Mouse (Mus musculus): ENCODE results near the gene Usp48. TPM values are rescaled to one million over a fixed set of nuclear protein-coding genes. Genes with fewer than 3 reads are reported as not detected.
"Not testable (repeated sequence)": the region's sequence is repeated elsewhere in the genome, so short reads cannot be mapped to it uniquely, and the experiment has no call there.

Gene Usp48
- polyA plus RNA-seq, 1 experiment from 2014 or later: 76.8 TPM

DNA sequence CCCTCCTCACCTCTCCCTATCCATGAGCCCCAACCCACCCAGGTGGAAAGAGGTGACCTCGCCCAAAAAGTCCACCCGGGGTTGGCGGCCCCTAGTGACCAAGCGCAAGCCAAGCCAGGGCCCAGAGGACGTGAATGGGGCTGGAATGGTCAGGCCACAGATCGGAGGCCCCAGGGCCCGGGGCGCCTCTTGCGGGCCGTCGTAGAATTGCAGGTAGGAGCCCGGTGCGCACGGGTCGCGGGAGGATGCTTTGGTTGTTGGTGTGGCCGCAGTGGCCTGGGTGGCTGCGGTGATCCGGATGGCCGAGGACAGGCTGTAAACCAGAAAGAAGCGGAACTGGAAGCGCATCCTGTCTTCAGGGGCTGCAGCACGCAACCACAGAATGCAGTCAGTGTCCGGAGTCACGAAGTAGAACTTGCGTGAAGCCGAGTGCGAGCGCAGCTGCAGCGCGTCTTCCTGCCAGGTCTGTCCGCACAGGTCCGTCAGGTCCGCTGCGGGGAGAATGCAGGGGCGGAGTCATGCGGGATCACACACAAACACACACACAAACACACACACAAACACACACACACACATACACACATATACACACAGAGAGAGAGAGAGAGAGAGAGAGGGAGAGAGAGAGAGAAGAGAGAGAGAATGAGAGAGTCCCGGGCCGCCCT, 15.2 kb upstream of the Usp48 start:
- Histone ChIP-seq H3K4me3 (replicated peaks; ENCODE audit: low read depth, low read length) (peak overlapping the region; percentile 27), H3K9ac (replicated peaks; ENCODE audit: low read length) (0 out of 2 replicates have a peak overlapping the region, but pooled peaks have one; percentile 23), H3K9me3 (ENCODE audit: control insufficient read depth, low read length) (no peaks in the 10 kb centered on the region), H3K36me3 (ENCODE audit: control insufficient read depth, insufficient read depth, low read length) (no peaks in the 10 kb centered on the region), H3K4me1 (ENCODE audit: control insufficient read depth, insufficient read depth, low read length) (peaks cover 6% of the 10 kb centered on the region; the same call in 1 of the 2 replicates), H3K27me3 (ENCODE audit: control insufficient read depth, insufficient read depth, low read length) (0 out of 2 replicates have a peak, but pooled peaks cover 6% of the 10 kb centered on the region), H3K4me2 (ENCODE audit: low read length) (peak overlapping the region; percentile 59), H3K27ac (replicated peaks; ENCODE audit: low read depth, low read length) (no peak overlapping the region)
- 4% methylated on average over 39 of the region's 39 CpGs for WGBS
- DNase-seq: peak; percentile 68
- no peak for ATAC-seq (ENCODE audit: low FRiP score, low TSS enrichment)

DNA sequence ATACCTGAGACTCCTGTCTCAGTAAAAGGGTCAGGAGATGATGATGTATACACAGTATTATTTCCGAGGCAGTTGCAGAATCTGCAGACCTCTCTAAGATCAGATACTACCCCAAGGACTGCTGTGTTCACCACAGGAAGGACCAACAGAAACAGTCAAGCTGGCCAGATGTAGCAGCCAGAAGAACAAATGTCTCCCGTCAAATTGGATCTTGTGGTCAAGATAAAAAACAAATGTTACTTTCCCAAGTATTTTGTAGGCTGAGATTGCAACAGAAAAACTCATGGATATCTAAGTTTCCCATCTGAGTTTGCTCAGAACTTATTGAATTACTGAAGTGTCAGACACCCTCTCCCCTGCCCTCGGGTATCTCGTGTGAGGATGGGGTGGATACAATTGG, 13.8 kb upstream of the Usp48 start:
- Histone ChIP-seq H3K4me2 (ENCODE audit: low read length) (no peak overlapping the region), H3K4me1 (ENCODE audit: control insufficient read depth, insufficient read depth, low read length) (peaks cover 6% of the 10 kb centered on the region; the same call in 1 of the 2 replicates), H3K36me3 (ENCODE audit: control insufficient read depth, insufficient read depth, low read length) (no peaks in the 10 kb centered on the region), H3K4me3 (replicated peaks; ENCODE audit: low read depth, low read length) (no peak overlapping the region), H3K27me3 (ENCODE audit: control insufficient read depth, insufficient read depth, low read length) (0 out of 2 replicates have a peak, but pooled peaks cover 6% of the 10 kb centered on the region), H3K27ac (replicated peaks; ENCODE audit: low read depth, low read length) (no peak overlapping the region), H3K9me3 (ENCODE audit: control insufficient read depth, low read length) (no peaks in the 10 kb centered on the region), H3K9ac (replicated peaks; ENCODE audit: low read length) (no peak overlapping the region)
- WGBS: 59% methylated on average over 4 of the region's 4 CpGs
- DNase-seq (no peak), ATAC-seq (ENCODE audit: low FRiP score, low TSS enrichment) (no peak)

DNA sequence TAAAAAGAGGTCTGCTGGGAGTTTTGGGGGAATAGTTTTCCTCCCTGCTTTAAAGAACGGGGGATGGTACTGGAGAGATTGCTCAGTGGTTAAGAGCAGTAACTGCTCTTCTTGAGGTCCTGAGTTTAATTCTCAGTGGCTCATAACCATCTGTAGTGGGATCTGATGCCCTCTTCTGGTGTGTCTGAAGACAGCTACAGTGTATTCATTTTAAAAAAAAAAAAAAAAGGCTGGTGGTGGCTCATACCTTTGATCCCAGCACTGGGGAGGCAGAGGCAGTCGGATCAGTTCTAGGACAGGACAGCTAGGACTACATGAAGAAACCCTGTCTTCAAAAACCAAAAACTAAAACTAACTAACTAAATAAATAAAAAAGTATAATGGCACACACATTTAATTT, 13.3 kb upstream of the Usp48 start:
- Histone ChIP-seq H3K4me3 (replicated peaks; ENCODE audit: low read depth, low read length) (no peak overlapping the region), H3K4me2 (ENCODE audit: low read length) (no peak overlapping the region), H3K27me3 (ENCODE audit: control insufficient read depth, insufficient read depth, low read length) (0 out of 2 replicates have a peak, but pooled peaks cover 6% of the 10 kb centered on the region), H3K27ac (replicated peaks; ENCODE audit: low read depth, low read length) (no peak overlapping the region), H3K36me3 (ENCODE audit: control insufficient read depth, insufficient read depth, low read length) (no peaks in the 10 kb centered on the region), H3K4me1 (ENCODE audit: control insufficient read depth, insufficient read depth, low read length) (peaks cover 6% of the 10 kb centered on the region; the same call in 1 of the 2 replicates), H3K9ac (replicated peaks; ENCODE audit: low read length) (no peak overlapping the region), H3K9me3 (ENCODE audit: control insufficient read depth, low read length) (no peaks in the 10 kb centered on the region)
- DNase-seq: no peak
- no peak for ATAC-seq (ENCODE audit: low FRiP score, low TSS enrichment)
- WGBS: 69% methylated on average over 2 of the region's 2 CpGs

DNA sequence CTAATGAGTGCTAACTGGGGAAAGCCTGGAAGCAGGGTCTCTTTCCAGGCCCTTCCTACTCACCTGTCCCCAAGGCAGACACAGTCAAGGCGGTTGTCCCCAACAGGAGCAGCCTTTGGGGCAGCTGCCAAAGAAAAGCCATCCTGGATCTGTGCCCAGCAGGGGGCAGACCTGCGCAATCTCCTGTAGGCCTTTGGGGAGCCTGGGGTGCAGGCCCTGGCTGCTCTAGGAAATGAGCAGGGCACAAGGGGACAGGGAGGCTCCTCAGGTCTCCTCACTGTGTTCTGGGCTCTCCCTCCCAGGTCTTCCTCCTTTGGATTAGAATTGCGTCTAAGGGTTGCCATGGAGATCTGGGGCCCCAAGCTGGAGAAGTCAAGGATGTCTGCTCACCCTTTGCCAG, 11.7 kb upstream of the Usp48 start:
- no peaks in the 10 kb centered on the region for H3K9me3 ChIP-seq (ENCODE audit: control insufficient read depth, low read length)
- H3K4me1 ChIP-seq (ENCODE audit: control insufficient read depth, insufficient read depth, low read length): peaks cover 6% of the 10 kb centered on the region; the same call in 1 of the 2 replicates
- no peak overlapping the region for H3K4me2 ChIP-seq (ENCODE audit: low read length)
- H3K4me3 ChIP-seq (replicated peaks; ENCODE audit: low read depth, low read length): no peak overlapping the region
- H3K36me3 ChIP-seq (ENCODE audit: control insufficient read depth, insufficient read depth, low read length): no peaks in the 10 kb centered on the region
- DNase-seq (no peak), ATAC-seq (ENCODE audit: low FRiP score, low TSS enrichment) (no peak)
- H3K9ac ChIP-seq (replicated peaks; ENCODE audit: low read length): no peak overlapping the region
- WGBS: 33% methylated on average over 3 of the region's 3 CpGs
- H3K27me3 ChIP-seq (ENCODE audit: control insufficient read depth, insufficient read depth, low read length): 0 out of 2 replicates have a peak, but pooled peaks cover 6% of the 10 kb centered on the region
- H3K27ac ChIP-seq (replicated peaks; ENCODE audit: low read depth, low read length): no peak overlapping the region

DNA sequence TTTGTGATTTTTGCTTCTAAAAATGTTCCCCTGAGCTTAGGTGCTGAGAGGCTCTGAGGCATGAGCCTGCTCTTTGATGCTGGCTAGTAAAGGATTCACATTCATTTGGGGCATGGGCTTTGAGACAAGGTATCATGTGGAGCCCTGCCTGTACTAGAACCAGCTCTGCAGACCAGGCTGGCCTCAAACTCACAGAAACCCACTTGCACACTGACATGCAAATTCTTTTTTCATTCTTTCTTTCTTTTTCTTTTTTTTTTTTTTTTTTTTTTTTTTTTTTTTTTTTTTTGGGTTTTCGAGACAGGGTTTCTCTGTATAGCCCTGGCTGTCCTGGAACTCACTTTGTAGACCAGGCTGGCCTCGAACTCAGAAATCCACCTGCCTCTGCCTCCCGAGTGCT, 4.5 kb upstream of the Usp48 start:
- not testable (repeated sequence) for DNase-seq; H3K9me3 ChIP-seq (ENCODE audit: control insufficient read depth, low read length); H3K4me2 ChIP-seq (ENCODE audit: low read length); H3K27me3 ChIP-seq (ENCODE audit: control insufficient read depth, insufficient read depth, low read length); H3K4me1 ChIP-seq (ENCODE audit: control insufficient read depth, insufficient read depth, low read length); H3K27ac ChIP-seq (replicated peaks; ENCODE audit: low read depth, low read length); H3K4me3 ChIP-seq (replicated peaks; ENCODE audit: low read depth, low read length); ATAC-seq (ENCODE audit: low FRiP score, low TSS enrichment); H3K36me3 ChIP-seq (ENCODE audit: control insufficient read depth, insufficient read depth, low read length); H3K9ac ChIP-seq (replicated peaks; ENCODE audit: low read length)
- 90% methylated on average over 2 of the region's 3 CpGs for WGBS

DNA sequence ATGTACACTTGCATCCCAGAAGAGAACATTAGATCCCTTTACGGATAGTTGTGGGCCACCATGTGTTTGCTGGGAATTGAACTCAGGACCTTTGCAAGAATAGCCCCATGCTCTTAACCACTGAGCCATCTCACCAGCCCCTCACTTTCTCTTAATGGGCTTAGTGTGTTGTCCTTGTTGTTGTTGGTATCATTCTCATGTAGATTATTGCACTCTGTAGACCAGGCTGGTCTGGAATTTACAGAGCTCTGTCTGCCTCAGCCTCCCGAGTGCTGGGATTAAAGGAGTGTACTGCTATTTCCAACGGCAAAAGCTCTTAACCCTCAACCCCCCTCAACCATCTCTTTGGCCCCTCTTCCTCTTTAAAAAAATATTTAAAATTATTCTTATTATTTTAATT, 4.0 kb upstream of the Usp48 start:
- ATAC-seq (ENCODE audit: low FRiP score, low TSS enrichment) (no peak), DNase-seq (no peak)
- H3K27ac ChIP-seq (replicated peaks; ENCODE audit: low read depth, low read length): no peak overlapping the region
- H3K4me1 ChIP-seq (ENCODE audit: control insufficient read depth, insufficient read depth, low read length): no peaks in the 10 kb centered on the region; the same call in 1 of the 2 replicates
- H3K36me3 ChIP-seq (ENCODE audit: control insufficient read depth, insufficient read depth, low read length): no peaks in the 10 kb centered on the region
- no peak overlapping the region for H3K9ac ChIP-seq (replicated peaks; ENCODE audit: low read length)
- H3K4me2 ChIP-seq (ENCODE audit: low read length): no peak overlapping the region
- WGBS: 84% methylated on average over 3 of the region's 3 CpGs
- no peaks in the 10 kb centered on the region for H3K27me3 ChIP-seq (ENCODE audit: control insufficient read depth, insufficient read depth, low read length)
- no peaks in the 10 kb centered on the region for H3K9me3 ChIP-seq (ENCODE audit: control insufficient read depth, low read length)
- H3K4me3 ChIP-seq (replicated peaks; ENCODE audit: low read depth, low read length): no peak overlapping the region

DNA sequence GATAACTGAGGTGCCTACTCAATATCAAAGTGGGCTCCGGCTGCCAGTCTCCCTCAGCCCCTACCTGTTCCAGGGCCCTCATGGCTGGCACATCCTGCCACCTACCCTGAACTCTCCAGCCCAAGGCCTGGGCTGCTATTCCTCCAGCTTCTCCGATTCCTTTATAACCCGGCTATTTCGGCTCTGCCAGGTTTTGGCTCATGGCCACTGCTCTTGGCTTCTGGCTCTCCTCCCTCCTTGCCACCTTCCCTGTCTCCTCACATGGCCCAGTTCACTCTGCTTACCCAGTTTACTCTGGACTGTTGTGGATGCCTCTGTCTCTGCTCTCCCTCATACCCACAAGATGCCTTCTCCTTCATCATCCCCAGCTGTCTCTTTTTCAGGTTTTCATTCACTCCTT, 2.6 kb upstream of the Usp48 start:
- H3K27ac ChIP-seq (replicated peaks; ENCODE audit: low read depth, low read length): no peak overlapping the region
- no peak overlapping the region for H3K9ac ChIP-seq (replicated peaks; ENCODE audit: low read length)
- 97% methylated on average over 4 of the region's 4 CpGs for WGBS
- H3K4me1 ChIP-seq (ENCODE audit: control insufficient read depth, insufficient read depth, low read length): peaks cover 13% of the 10 kb centered on the region
- H3K9me3 ChIP-seq (ENCODE audit: control insufficient read depth, low read length): no peaks in the 10 kb centered on the region
- no peaks in the 10 kb centered on the region for H3K36me3 ChIP-seq (ENCODE audit: control insufficient read depth, insufficient read depth, low read length)
- H3K27me3 ChIP-seq (ENCODE audit: control insufficient read depth, insufficient read depth, low read length): no peaks in the 10 kb centered on the region
- no peak overlapping the region for H3K4me3 ChIP-seq (replicated peaks; ENCODE audit: low read depth, low read length)
- no peak overlapping the region for H3K4me2 ChIP-seq (ENCODE audit: low read length)
- DNase-seq (no peak), ATAC-seq (ENCODE audit: low FRiP score, low TSS enrichment) (no peak)

DNA sequence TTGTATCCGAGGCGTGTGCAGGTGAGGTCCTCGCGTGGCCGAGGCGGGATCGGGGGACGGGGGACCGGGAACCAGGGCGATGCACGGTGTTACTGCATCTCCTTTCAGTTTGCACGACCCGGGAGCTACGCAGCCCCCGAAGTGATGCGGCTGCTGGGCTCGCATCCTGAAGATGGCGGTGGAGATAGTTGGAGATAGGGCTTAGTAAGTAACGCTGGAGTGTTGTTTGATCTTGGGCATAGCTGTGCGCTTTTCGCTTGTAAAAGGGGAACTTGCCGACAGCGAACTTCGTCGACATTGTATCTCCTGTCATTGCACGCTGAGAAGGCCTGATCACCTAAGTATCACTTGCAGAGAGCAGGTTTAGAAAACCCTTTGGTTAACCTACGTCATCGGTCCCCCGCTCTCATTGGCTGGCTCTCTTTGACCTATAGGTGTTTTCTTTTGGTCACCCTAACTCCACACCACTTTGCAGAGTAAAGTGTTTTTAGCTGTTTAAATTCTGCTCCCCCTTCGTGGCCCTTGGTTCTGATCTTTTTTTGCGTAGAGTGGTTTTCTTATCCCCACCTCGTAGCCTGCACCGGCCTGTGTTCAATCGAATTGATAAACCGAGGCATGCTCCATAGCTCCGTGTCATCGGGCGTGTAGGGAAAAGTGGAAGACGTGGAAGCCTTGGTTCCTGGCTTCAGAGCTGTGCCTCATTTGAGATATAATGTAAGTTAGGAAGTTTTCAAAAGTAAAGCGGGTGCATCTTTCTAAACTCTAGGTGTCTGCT, 1.1 kb downstream of the Usp48 start:
- DNase-seq (peak; percentile 69), ATAC-seq (ENCODE audit: low FRiP score, low TSS enrichment) (no peak)
- Histone ChIP-seq H3K4me3 (replicated peaks; ENCODE audit: low read depth, low read length) (peak overlapping the region; percentile 88), H3K27ac (replicated peaks; ENCODE audit: low read depth, low read length) (peak overlapping the region; percentile 97), H3K9ac (replicated peaks; ENCODE audit: low read length) (peak overlapping the region; percentile 84), H3K4me1 (ENCODE audit: control insufficient read depth, insufficient read depth, low read length) (peaks cover 24% of the 10 kb centered on the region), H3K27me3 (ENCODE audit: control insufficient read depth, insufficient read depth, low read length) (no peaks in the 10 kb centered on the region), H3K9me3 (ENCODE audit: control insufficient read depth, low read length) (no peaks in the 10 kb centered on the region), H3K4me2 (ENCODE audit: low read length) (peak overlapping the region; percentile 81), H3K36me3 (ENCODE audit: control insufficient read depth, insufficient read depth, low read length) (no peaks in the 10 kb centered on the region)
- WGBS: 5% methylated on average over 40 of the region's 40 CpGs

Data from midbrain, embryonic 14.5 days (tissue).